Mouse (Mus musculus): ENCODE data around the gene Fastk. TPM values are rescaled to one million over a fixed set of nuclear protein-coding genes. Genes with fewer than 3 reads are reported as not detected.

Gene Fastk
- polyA plus RNA-seq, 1 experiment, result 182 TPM

GRCm38 (mm10) chr5:24392724-24393123, 52.4 kb downstream of the Fastk start:
- no peak for DNase-seq (ENCODE audit: low read depth)

GRCm38 (mm10) chr5:24391864-24392263, 53.2 kb downstream of the Fastk start, which contains the start of gene Atg9b:
Atg9b (minus strand) TSS chr5:24392143.
- DNase-seq (ENCODE audit: low read depth), result no peak

- no peak for DNase-seq (ENCODE audit: low read depth)
Observed at GRCm38 (mm10) chr5:24389658-24390020, 55.4 kb downstream of the Fastk start.

- DNase-seq (ENCODE audit: low read depth), result no peak
Observed at GRCm38 (mm10) chr5:24389011-24389657, 56.0 kb downstream of the Fastk start.

Other genes starting within 250 kb of the Fastk start
- gene Kcnh2, start 93.7 kb downstream of the Fastk start, polyA plus RNA-seq (2012; rRNA removed), result 38.9 and 50.7 TPM in 2 replicates
- gene Nos3, start 80.5 kb downstream of the Fastk start, polyA plus RNA-seq (2012; rRNA removed), result 22.8 and 32.3 TPM in 2 replicates
- 1.1 and 1.2 TPM in 2 replicates for gene Atg9b, start 53.1 kb downstream of the Fastk start, polyA plus RNA-seq (2012; rRNA removed)
- 52.2 and 61.0 TPM in 2 replicates for gene Abcb8, start 51.6 kb downstream of the Fastk start, polyA plus RNA-seq (2012; rRNA removed)
- gene Asic3, start 31.9 kb downstream of the Fastk start, polyA plus RNA-seq (2012; rRNA removed), result 0.08 and 0.43 TPM in 2 replicates
- gene Cdk5, start 21.8 kb downstream of the Fastk start, polyA plus RNA-seq (2012; rRNA removed), result 70.5 and 94.8 TPM in 2 replicates
- 60.6 and 67.9 TPM in 2 replicates for gene Slc4a2, start 21.4 kb downstream of the Fastk start, polyA plus RNA-seq (2012; rRNA removed)
- gene Tmub1, start 2.6 kb upstream of the Fastk start, polyA plus RNA-seq (2012; rRNA removed), result 32.8 and 39.3 TPM in 2 replicates
- 52.6 and 60.0 TPM in 2 replicates for gene Agap3, start 6.9 kb upstream of the Fastk start, polyA plus RNA-seq (2012; rRNA removed)
- gene Gbx1, start 81.9 kb upstream of the Fastk start, polyA plus RNA-seq (2012; rRNA removed), result 0.03 TPM in 1 of 2 replicates, not detected in the other
- gene Asb10, start 95.7 kb upstream of the Fastk start, polyA plus RNA-seq (2012; rRNA removed), result 1.4 and 1.6 TPM in 2 replicates
- gene 4931409K22Rik, start 111.5 kb upstream of the Fastk start, polyA plus RNA-seq (2012; rRNA removed), result 0.05 and 0.13 TPM in 2 replicates
- 39.8 and 50.0 TPM in 2 replicates for gene Abcf2, start 132.2 kb upstream of the Fastk start, polyA plus RNA-seq (2012; rRNA removed)
- 57.2 and 62.9 TPM in 2 replicates for gene Chpf2, start 141.5 kb upstream of the Fastk start, polyA plus RNA-seq (2012; rRNA removed)
- 239 and 247 TPM in 2 replicates for gene Smarcd3, start 179.1 kb upstream of the Fastk start, polyA plus RNA-seq (2012; rRNA removed)
- 46.1 and 51.0 TPM in 2 replicates for gene Nub1, start 240.2 kb upstream of the Fastk start, polyA plus RNA-seq (2012; rRNA removed)

All from gonadal fat pad, adult 2 months (tissue).